Mouse (Mus musculus): ENCODE data around the gene Atcay.
"Not testable (repeated sequence)": the region's sequence is repeated elsewhere in the genome, so short reads cannot be mapped to it uniquely, and the experiment has no call there.

The Atcay gene

DNA sequence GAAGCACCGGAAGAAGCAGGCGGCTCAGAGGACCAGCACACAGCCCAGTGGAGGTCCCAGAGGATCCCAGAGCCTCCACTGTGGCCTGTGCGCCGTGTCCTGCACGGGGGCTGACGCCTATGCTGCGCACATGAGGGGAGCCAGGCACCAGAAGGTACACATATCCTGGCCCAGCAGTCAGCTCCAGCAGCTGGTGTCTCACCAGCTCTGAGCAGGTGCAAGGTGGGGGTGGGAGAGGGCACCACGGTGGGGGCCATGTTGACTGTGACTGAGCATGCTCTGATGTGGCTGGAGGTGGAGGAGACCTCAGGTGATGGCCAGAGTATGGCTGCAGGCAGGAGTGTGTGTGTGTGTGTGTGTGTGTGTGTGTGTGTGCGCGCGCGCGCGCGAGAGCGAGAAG is 11.4 kb upstream of the Atcay start:
- no peak for DNase-seq (ENCODE audit: low spot score)

DNA sequence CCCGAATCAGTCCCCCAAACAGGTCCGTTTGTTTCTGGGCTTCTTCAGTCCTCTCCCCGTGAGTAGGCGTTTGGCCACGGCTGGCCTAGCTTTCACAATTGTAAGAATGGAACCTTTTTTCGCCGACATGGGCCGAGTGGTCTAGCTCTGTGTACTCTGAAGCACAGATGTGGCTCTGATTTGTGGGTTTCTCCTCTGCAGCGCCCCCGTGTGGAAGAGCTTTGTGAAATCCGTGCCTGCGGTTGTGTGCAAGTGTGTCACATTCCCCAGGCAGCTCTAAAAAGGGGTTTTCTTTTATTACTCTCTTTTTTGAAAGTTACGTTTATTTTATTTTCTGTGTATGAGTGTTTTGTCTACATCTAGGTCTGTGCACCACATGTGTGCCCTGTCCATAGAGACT is 10.2 kb upstream of the Atcay start:
- DNase-seq (ENCODE audit: low spot score): peak; percentile 57

- no peak for DNase-seq (ENCODE audit: low spot score)
Measured at GRCm38 (mm10) chr10:81238618-81239017, 8.0 kb upstream of the Atcay start.

GRCm38 (mm10) chr10:81236471-81237268 is 6.0 kb upstream of the Atcay start:
- no peak for DNase-seq (ENCODE audit: low spot score)

DNA sequence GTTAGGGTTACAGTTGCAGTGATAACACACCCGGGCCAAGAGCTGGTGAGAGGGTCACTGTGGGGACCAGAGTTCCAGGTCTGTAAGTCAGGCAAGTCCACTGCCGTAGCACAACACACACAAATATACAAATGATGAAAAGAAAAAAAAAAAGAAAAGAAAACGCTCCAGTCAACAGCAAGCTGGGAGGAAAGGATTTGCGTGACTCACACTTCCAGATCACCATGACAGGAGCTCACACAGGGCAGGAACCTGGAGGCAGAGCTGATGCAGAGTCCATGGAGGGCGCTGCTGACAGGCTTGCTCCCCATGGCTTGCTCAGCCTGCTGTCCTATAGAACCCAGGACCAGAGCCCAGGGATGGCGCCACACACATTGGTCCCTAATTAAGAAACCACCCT is 3.6 kb upstream of the Atcay start:
- no peak for DNase-seq (ENCODE audit: low spot score)

GRCm38 (mm10) chr10:81233226-81233585 is 2.6 kb upstream of the Atcay start:
- no peak for DNase-seq (ENCODE audit: low spot score)

- DNase-seq (ENCODE audit: low spot score): peak; percentile 85
Measured at GRCm38 (mm10) chr10:81232580-81233225, 2.1 kb upstream of the Atcay start, which contains the start of gene Zfr2. Gene Zfr2, plus strand, starts transcription at chr10:81233155.

- DNase-seq (ENCODE audit: low spot score): no peak
Measured at GRCm38 (mm10) chr10:81231436-81231835, 803 bp upstream of the Atcay start.

GRCm38 (mm10) chr10:81229735-81230437 is 747 bp downstream of the Atcay start:
- no peak for DNase-seq (ENCODE audit: low spot score)

DNA sequence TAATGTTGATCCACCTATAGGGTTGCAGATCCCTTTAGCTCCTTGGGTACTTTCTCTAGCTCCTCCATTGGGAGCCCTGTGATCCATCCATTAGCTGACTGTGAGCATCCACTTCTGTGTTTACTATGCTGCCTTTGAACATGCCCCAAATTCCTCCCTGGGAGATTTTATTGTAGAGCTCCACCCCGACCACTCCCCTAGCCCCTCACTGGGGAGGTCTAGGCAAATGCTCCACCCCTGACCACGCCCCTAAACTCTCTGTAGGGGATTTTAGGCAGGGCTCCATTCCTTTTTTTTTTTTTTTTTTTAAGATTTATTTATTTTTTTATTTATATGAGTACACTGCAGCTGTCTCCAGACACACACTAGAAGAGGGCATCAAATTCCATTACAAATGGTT is 6.9 kb downstream of the Atcay start:
- not testable (repeated sequence) for DNase-seq (ENCODE audit: low spot score)

- no peak for DNase-seq (ENCODE audit: low spot score)
Measured at GRCm38 (mm10) chr10:81221402-81222015, 9.1 kb downstream of the Atcay start.

GRCm38 (mm10) chr10:81217964-81218363 is 12.7 kb downstream of the Atcay start:
- peak; percentile 71 for DNase-seq (ENCODE audit: low spot score)

DNA sequence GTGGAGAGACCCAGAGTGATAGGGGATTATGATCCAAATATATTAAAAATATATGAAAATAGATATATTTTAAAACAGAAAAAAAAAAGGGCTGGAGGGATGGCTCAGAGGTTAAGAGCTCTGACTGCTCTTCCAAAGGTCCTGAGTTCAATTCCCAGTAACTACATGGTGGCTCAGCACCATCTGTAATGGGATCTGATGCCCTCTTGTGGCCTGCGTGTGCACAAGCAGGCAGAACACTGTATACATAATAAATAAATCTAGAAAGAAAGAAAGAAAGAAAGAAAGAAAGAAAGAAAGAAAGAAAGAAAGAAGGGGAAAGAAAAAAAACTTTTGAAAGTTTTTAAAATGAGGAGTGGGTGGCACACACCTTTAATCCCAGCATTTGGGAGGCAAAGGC is 13.4 kb downstream of the Atcay start:
- DNase-seq (ENCODE audit: low spot score): not testable (repeated sequence)

- DNase-seq (ENCODE audit: low spot score): no peak
Measured at GRCm38 (mm10) chr10:81216810-81217209, 13.8 kb downstream of the Atcay start.

DNA sequence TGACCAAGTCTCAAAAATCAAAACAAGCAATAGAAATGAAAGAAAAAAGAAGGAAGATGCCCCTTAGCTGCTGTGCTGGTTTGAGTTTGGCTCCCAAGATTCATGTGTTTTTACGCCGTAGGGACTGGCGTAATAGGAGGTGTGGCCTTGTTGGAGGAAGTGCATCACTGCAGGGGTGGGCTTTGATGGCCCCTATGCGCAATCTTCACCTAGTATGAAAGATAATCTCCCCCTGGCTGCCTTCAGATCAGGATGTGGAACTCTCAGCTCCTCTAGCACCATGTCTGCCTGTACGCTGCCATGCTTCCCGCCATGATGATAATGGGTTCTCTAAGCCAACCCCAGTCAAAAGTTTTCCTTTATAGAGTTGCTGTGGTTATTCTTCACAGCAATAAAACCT is 14.4 kb downstream of the Atcay start:
- DNase-seq (ENCODE audit: low spot score): no peak

GRCm38 (mm10) chr10:81210154-81210553 is 20.5 kb downstream of the Atcay start:
- no peak for DNase-seq (ENCODE audit: low spot score)

- no peak for DNase-seq (ENCODE audit: low spot score)
Measured at GRCm38 (mm10) chr10:81204137-81204536, 26.5 kb downstream of the Atcay start.

- peak; percentile 77 for DNase-seq (ENCODE audit: low spot score)
Measured at GRCm38 (mm10) chr10:81202978-81203720, 27.5 kb downstream of the Atcay start.

GRCm38 (mm10) chr10:81201807-81202758 is 28.6 kb downstream of the Atcay start, which contains the start of gene Nmrk2:
Gene Nmrk2, minus strand, starts transcription at chr10:81202051.
- DNase-seq (ENCODE audit: low spot score): no peak

- DNase-seq (ENCODE audit: low spot score): no peak
Measured at GRCm38 (mm10) chr10:81200605-81201287, 29.9 kb downstream of the Atcay start.
